Mouse (Mus musculus) frontal cortex, postnatal 10 days (tissue): ENCODE results near the gene Gcgr.

Source experiments
- DNase-seq, 2 experiments: peaks; one replicate each; pipeline ENCODE4 v3.0.0; 2022; ENCODE audit warnings: low spot score in 2 of 2, mixed read lengths in 1 of 2

Gene Gcgr

DNA sequence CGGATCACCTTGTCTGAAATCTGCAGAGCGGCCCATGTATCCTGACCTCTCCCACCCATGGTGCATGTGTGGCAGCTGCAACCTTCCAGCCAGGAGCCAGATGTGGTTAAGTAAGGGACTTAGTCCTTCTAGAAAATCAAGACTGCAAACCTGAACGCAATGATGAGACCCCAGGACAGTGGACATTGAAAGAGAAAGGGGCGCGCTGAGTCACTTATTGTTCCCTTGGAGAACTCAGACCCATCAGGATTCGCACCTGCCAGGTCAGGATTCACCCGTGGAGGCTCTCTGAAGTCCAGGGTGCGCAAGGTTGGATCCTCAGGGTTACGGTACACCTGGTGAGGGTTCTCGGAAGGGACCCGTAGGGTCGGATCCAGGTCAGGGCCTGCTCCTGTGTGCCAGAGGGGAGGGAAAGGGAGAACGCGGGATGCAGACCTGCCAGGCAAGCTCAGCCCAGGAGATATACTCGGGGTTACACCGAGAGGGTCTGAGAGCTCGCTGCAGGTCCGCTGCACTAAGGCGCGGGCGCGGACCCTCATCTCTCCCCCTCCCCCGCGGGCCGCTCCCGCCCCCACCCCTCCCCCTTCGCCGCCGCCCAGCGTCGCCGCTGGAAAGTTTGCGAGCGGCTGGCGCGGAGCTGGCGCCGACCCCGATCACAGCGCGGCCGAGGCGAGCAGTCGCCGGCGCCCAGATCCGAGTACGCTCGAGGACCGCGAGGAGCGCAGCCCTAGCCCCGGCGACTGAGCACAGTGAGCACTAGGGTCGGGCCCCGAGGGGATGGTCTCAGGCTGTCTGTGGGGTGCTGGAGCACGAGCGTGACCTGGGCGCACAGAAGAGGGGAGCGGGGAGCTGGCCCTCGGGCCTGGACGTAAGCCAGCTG is at the start of gene Gcgr:
Gene Gcgr (plus strand): TSS at position 615 of the 880 bp plus-strand sequence.
- DNase-seq: no peak

DNA sequence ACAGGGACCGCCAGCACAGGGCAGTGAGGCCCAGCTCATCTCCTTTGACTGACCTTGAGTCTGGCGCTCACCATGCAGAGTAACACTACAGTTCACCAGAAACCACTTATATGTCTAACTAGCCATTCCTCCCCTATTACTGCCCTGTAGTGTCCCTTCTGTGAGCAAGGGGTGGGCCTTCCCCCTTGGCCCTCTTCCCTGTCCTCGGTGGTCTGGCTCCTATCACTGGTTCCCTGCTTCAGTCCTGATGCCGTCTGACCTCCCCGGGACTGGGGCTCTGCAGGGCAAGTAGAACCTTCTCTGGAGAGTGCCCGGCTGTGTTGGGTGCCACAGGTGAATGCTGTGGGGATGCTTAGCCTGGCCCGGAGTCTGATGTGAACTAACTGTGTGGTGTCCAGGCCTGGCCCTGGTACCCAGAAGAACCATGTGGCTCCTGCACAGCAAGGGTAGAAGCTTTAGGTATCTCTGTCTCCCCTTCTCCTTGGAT is 47.0 kb upstream of the Gcgr start:
- DNase-seq: no peak

DNA sequence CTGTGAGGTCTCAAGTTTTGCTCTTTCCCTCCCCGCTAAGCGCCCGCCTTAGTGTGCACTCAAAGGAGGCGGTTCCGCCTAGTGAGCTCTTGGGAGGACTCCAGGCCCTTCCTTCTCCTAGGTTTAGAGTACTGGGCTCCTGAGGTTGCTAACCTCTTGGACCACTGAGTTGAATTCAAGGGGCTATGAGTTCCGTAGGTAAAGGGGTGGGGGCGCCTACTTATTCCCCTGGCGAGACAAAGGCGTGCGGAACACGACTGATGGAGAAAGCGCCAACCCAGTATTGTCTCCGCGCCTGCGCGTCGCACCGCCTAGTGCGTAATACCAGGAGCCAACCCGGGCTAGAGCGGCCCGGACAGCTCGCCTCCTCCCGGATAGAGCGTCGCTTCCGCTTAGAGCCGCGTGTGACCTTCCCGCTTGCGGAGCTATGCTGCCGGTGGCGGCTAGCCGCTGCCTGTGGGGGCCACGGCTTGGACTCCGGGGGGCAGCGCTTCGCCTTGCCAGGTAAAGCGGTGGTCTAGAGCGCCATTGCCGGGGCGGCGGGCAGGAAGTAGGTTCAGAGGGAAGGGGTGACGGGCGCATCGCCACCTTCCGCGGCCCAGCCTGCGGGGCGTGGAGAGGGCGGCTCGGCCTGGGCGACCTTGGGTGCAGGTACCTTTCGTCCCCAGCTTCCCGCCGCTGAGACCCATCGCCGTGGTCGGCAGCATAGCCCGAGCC is 46.1 kb upstream of the Gcgr start, which contains the start of gene Mrpl12:
Gene Mrpl12 (plus strand): TSS at position 349 of the 717 bp plus-strand sequence.
- DNase-seq: peak; percentile 83 to 89

DNA sequence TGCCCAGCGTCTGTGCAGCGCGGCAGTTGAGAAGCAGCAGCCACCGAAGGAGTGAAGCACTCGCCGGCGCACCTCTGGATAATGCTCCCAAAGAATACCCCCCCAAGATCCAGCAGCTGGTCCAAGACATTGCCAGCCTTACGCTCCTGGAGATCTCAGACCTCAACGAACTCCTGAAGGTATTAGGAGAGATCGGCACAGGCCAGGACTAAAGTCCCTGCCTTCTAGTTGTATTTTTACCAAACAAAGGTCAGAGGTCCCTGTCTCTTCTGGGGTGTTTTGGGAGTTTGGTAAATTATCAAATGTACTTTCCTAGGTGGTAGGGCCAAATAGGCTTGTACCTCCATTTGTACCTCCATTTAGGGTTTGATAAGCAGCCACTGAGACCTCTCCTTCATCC is 45.2 kb upstream of the Gcgr start:
- no peak for DNase-seq

DNA sequence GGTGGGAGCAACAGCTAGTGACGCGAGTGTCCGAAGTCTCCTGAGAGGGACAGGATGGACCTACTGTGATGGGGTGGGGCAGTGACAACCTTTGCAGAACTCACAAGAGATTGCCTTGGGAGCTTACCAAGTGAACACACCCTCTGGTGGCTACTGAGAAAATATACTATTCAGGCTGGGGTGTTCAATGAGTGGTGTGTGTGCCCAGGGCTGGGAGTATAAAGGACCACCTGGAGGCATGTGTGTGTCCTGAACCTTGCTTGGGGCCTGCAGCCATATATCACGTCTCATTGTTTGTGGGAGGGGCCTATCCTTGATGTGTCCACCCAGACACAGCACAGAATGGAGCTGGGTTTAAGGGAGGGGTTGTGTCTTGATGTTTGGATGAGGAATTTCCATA is 42.0 kb upstream of the Gcgr start:
- DNase-seq: no peak

DNA sequence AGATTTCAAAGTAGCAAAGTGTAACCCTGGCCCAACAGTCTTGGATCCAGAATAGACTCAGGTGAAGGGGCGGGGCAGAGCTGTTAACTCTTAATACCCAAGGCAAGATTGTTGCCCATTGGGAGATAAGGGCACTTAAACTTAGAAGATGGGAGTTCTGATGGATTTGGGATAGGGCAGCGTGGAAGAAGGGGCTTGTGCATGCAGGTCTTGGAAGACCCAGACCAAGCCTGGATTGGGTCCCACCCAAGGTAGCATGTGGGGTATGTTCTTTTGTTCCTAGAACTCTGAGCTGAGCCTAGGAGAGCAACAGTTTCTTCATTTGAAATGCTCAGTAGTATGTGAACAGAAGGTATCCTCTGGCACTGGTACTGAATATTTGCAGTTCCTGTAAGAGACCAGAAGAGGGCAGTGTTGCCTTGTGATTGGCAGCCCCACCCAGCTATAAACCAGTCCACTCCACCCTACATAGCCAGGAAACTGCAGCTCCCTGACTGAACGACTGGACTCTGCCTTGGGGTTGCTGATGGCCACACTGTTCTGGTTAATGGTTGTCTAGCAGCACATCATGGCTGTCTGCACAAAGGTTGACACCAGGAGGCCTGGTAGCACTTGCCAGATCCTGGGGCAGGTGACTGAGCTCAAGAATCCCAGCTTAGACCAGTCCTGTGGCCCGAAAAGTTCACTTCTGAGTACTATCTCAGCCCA is 41.3 kb upstream of the Gcgr start:
- DNase-seq: peak; percentile 49 to 54

DNA sequence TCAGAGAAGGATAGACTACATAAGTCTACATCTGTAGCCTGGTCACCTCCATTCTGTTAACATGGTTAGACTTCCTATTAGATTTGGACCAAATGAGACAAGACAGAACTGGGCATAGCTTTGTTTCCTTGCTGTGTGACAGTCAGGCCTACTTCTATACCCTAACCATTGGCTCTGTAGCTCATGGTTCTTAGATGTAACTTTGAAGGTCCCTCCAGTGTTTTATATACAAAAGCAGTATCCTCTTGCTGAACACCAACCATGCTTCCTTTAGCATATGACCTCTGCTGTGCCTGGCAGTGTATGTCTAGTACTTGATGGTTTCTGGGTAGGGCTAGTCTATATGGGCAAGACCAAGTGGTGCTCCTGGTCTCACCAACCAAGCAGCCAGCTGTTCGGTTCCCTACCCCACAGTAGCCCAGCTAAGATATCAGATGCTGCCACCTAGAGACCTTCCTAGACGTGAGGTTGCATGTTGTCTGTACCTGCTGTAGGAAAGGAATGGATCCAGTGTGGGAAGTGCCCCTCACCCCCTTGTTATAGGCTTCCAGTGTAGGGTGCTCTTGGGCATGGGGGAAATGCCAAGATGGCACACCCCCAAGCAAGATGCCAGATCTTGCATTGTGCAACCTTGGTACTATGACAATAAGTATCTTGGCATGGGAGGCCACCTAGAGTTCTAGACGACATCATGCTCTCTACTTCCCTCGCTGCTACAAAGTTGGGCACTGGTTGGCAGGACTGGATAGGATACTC is 40.0 kb upstream of the Gcgr start:
- no peak for DNase-seq

DNA sequence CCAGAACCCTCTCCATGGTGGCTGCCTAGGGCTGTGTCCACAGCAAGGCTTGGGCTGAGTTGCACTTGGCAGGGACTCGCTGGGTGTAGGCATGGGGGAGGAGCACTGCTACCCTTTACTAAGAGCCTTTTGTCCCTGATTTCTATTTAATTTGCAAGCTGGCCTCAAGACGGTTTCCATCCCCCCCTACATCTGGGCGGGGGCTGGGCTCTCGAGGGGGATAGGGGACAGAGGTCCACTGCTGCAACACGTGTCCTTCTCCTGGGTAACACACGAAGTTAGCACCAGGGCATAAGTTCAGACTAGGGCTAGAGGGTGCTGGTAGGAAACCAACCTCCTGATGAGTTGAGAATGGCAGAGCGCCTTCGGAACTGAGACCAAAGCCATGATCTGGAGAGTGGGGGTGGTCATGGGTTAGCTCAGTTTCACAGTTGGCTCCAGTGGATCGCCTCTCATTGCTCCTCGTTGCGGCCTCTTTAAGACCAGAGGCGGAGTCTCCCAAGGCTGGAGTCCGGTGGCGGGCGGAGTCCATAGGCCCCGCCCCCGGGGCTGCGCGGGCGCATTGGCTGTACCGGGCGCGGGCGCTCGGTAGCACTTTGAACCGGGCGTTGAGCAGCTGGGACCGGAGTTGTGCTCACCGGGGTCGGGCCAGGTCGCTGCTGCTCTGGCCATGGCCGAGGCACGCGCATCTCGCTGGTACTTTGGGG is 39.0 kb upstream of the Gcgr start, which contains the start of gene Slc25a10:
Gene Slc25a10 (plus strand): TSS at position 524 of the 707 bp plus-strand sequence.
- peak; percentile 80 to 85 for DNase-seq

DNA sequence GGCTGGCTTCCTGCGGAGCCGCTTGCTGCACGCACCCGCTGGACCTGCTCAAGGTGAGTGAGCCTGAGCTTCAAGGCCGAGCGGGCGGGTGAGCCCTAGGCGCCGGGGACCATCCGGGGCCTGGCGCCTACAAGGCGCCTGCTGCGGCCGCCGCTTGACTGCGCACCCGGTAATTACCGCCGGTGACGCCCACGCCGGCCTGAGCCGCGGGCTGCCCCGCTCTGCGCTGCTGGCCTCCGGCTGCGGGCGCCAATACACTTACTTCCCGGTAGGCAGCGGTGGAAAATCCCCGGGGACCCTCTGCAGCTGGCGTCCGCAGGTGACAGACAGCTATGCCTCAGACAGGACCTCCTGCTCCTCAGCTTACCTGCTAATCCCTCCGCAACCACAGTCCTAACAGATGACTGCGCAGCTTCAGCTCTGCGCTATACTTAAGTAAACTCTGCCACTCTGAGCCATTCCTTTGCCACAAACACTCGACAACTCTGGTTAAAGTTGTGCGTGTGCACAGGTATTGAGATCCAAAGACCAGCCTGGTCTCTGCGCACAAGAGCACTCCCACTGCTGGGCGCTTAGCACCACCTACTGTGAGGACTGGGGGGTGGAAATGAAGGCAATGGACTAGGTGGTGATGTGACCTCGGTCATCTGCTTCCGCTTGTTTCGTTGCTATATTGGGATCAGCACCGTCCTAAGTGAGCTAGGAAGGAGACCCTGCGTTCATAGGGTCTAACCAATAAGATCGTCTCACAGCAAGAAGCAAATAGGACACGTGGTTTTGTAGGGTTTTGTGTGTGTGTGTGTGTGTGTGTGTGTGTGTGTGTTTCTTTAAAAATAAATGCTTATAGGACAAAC is 38.2 kb upstream of the Gcgr start:
- no peak for DNase-seq

DNA sequence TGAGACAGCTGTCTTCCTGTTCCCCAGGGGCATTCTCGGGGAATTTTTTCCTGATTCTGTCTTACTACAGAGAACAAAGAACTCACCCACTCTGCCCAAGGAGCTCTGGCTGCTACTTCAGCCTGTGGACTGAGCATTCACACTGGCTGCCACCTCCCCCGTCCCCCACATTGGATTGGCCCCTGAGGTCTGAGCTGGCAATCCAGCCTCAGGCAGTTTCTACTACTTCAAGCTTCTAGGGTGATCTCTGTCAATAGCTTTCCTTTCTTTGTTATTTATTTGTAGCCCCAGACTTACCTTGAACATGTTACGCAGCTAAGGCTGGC is 37.7 kb upstream of the Gcgr start:
- no peak for DNase-seq

DNA sequence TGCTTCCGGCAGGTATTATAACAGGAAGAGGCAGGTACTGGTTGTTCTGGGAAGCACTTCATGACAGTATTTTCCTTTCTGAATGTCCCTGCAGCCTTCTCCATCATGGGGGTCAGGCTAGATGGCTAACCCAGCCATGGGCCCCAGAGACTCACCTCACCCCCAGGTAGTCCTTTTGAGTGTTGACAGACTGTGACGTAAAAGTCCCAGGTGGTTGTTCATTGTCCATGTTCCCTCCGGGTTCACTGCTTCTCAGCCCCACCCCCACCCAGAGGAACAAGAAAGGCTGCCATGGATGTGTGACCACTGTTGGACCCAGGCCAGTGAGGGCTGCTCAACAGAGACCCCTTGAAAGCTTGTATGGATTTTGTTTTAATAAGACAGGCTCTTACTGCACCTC is 37.1 kb upstream of the Gcgr start:
- no peak for DNase-seq

DNA sequence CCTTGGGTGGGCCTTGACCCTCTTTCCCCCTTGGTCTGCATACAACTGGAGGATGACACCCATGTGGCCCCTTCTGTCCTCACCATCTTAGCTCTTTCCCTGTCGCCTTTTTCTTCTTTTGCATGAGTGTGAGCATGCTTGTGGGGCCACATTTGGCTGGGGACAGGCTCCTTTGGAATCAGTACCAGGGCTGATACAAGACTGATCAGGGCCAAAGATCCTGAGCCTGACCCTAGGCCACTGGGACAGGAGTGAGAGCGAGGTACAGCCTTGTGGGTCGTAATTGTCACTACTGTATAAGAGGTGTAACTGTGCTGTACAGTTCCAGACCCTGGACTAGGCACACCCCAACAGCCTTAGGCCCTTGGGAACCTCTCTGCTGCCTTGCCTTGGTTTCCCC is 36.6 kb upstream of the Gcgr start:
- DNase-seq: no peak

DNA sequence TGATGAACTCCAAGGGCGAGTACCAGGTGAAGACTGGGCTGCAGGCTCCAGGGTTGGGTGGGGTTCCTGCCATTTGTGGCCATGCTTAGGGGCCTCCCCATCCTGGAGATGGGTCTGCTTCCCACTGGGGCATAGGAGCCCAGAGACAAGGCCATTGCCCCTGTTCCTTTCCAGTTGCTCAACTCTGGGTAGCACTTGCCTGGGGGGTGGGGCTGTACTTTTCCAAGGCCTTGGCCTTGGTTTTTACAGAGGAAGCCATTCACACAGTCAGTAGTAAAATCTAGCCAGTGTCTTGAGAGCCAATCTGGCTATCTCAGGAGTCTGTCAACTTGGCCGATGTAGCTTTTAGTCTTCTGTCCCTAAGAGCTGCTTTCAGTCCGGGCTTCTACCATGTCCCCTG is 33.1 kb upstream of the Gcgr start:
- no peak for DNase-seq

DNA sequence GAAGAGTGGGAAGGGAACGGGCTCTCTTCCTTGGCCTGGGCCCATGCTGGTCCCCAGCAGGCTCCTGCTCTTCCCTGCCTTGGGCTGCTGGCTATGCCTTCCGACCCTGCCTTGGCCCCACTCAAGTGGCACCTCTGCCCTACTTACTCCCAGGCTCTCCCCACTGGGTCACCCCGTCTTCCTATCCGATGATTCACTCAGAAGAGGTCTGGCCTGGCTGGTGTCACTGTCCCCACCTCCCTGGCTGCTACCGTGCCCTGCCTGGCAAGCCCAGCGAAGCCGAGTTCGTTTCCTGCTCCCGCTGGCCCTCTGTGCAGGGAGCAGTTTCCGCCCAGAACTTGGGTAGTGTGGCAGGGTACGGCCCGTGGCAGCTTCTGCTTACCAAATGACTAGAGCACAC is 32.3 kb upstream of the Gcgr start:
- no peak for DNase-seq

DNA sequence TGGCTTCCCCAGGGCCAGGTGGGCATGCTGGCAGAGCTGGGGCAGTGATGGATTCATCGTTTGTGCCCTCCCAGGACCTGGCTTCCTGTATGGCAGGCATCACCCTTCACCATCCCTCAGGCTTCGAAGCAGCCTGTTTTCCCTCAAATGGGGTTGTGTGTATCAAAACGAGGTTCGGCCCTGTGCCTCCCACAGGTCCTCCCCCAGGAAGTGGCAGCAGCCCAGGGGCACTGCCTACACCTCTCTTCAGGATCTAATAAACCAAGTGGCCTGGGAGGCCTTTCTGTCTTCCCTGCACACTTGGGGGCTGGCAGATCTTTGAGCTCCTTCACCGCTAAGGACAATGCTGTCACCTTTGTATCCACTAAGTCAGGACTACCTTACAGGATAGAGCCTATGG is 31.6 kb upstream of the Gcgr start:
- DNase-seq: no peak

DNA sequence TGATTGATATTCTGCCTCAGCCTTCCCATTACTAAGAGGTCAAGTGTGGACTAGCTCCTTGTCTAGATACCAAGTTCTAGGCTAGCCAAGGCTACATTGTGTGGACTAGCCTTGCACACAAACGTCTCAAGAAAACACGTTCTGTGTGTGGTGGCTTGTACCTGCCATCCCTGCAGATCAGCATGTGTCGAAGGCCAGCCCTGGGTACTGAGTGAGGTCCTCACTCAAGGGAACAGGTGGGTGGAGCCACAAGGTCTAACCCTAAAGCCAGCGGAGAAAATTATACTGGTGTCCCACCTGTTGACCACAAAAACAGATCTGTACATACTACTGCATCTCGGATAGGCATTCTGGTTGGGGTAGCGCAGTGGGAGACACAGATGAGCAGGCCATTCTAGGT is 30.6 kb upstream of the Gcgr start:
- DNase-seq: no peak

DNA sequence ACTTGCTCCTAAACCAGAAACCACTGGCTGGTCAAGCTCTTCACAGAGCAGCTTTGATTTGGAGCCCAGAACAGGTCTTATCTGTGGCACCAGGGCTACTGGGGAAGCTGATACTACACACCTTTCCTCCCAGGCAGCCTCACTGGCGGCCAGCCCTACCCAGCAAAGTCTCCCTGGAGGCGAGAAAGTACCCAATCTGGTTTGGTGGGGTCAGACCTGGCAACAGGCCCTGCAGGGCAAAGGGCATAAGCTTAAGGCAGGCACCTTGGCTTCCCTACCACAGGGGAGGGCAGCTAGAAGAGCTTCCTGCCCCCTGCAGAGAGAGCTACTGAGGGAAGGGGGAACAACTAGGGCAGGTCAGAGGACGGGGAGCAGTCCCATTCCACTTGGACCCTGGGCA is 30.1 kb upstream of the Gcgr start:
- no peak for DNase-seq

DNA sequence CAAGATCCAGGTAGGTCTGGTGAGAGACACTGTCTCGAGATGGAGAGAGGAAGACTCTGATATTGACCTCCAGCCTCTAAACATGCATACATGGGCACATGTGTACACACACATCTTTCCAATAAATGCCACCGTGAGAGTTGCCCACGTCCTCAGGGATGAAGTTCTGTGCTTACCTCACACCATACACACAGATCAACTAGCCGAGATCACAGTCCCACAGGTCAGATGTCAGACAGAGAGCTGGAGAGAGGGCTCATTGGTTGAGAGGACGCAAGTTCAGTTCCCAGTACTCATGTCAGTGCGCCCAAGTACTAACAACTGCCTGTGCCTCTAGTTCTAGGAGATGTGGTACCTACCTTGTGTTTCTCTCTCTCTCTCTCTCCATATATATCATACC is 29.5 kb upstream of the Gcgr start:
- no peak for DNase-seq

DNA sequence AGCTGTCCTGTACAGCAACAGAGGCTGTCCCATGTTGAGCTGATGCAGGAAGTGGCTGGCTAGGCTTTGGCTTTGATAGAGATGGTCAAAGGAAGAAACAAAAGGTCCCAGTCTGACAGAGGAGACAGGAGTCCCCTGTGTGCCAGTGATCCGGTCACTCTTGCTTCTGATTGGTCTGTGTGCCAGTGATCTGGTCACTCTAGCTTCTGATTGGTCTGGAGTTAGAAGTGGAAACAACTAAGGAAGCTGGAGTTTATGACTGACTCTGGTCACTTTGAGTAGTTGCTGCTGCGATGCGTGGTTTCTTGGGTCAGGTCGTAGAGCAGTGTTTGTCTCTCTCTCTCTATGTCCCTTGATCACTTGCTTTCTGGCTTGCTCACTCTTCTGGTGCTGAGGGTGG is 28.8 kb upstream of the Gcgr start:
- DNase-seq: no peak

DNA sequence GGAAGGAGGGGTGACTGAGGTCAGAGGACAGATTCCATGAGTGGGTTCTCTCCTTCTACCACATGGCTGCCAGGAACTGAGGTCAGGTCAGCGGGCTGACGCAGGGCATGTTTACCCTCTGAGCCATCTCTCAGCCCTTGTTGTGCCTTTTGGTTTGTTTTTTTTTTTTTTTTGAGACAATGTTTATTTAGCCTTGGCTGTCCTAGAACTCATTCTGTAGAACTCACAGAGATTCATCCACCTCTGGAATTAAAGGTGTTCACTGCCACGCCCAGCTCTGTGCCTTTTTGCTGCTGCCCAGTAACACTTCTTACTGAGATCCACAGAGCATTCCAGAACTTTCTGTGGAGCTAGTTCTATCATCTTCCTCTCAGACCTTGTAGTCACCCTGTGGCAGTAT is 24.8 kb upstream of the Gcgr start:
- no peak for DNase-seq
